Mouse (Mus musculus) cerebellum, postnatal 36 days (tissue): ENCODE results near the gene Atg4b.
A peak's percentile ranks its signal among the peaks of the same experiment; 100 is the strongest.
"Not testable (repeated sequence)": the region's sequence is repeated elsewhere in the genome, so short reads cannot be mapped to it uniquely, and the experiment has no call there.

Experiments
- DNase-seq, 2 experiments: peaks; one replicate each; pipeline ENCODE4 v3.0.0; 2021 to 2022; ENCODE audit warnings: mixed read lengths in 2 of 2

Atg4b gene

DNA sequence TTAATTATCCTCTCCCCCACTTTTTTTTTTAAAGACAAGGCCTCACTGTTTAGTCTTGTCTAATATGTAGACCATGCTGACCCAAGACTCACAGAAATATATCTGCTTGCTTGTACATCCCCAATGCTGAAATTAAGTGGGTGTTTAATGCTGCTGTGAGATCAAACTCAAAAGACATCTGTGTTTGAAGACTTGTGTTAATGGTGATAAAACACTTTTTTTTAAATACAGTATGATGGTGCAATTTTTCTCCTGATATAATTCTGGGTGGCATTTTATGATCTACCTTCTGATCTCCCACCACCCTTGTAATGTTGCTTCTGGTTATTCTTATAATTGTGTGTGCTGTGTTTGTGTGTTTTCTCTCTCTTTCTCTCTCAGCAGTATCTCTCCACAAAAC lies 4.9 kb downstream of the Atg4b start:
- no peak for DNase-seq

DNA sequence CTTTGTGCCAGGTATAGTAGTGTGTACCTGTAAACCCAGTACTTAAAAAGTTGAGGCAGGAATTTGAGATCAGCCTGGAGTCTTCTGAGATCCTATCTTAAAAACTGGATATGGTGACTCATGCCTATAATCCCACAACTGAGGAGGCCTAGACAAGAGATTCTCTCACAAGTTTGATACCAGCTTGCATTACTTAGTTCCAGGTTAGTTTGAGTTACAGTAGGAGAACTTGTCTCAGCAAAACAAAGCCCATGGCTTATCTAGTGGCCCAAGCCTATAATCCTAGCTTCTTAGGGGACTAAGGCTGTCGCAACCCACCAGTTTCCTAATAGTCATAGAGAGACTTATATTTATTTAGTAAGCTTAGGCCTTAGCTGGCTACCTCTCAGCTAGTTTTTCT lies 8.8 kb downstream of the Atg4b start:
- no peak for DNase-seq

DNA sequence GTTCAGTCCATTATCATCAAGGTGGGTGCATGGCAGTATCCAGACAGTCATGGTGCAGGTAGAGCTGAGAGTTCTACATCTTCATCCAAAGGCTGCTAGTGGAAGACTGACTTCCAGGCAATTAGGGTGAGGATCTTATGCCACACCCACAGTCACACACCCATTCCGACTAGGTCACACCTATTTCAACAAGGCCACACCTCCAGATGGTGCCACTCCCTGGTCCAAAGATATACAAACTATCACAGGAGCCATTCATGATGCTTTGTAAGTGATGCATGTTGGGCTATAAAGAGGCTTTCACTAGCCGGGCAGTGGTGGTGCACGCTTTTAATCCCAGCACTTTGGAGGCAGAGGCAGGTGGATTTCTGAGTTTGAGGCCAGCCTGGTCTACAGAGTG lies 12.2 kb downstream of the Atg4b start:
- DNase-seq = not testable (repeated sequence)

DNA sequence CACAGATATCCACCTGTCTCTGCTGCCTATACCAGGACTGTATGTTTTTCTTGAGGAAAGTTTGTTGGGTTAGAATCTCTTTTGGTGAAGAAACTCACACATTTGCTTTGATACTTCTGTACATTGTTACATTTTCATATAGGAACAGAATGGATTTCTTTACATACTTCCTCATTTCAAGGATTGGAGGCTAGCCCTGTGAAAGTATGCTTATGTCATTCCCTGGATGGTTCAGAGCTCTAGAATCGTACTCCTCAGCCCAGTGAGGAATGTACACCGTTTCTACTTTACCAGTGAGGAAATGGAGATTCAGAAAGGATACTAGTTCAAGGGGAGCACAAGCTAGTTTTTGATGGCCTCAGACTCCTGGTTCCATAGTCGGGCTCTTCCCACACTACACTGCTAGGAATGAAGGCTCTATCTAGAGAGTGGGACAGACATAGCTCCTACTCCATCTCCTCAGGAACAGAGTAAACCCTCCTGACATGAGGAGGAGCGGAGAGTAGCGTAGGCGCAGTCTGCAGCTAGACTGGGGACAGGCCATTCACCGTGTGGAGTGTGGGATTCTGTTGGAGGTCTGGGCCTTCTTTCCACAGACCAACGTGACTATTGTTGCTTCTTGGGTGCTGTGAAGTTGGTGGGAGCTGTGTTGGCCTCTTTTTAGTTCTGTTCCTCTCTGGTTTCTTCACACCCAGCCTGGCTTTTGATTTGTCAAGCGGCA lies 13.7 kb downstream of the Atg4b start:
- no peak for DNase-seq

DNA sequence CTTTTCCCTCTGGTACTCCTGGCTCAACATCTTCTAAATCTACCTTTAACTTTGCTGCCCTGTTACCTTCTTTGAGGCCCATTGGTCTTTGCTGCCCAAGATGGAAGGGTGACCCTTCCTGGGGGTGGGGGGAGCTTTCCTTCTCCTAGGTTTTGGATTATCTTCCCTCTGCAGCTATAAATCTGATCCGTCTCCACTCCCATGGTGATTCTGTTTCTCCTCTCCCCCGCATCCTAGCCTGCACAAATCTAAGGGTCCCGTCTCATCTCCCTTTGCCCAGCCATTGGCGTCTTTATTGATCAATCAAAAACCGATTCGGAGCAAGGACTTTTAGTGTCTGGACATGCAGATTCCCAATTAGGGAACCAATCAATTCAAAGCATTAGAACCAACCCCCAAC lies 16.3 kb downstream of the Atg4b start:
- no peak for DNase-seq

DNA sequence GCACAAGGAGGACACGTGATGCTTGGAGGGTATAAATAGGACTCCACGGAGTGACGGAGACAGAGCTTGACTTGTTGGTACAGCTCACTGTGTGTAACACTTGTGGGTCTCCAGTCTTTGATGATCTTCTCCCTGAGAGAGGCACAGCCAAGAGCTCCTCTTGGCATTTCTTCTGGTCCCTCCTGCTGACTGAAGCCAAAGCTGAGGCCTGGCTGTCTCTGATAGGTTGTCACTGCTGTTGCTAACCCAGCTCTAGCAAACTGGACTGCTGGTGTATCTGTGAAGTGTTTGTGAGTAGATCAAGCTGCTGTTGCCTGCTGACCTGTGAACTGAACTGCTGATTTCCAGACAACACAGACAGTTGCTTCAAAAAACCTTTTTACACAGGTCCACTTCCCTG lies 18.6 kb downstream of the Atg4b start:
- DNase-seq = no peak

DNA sequence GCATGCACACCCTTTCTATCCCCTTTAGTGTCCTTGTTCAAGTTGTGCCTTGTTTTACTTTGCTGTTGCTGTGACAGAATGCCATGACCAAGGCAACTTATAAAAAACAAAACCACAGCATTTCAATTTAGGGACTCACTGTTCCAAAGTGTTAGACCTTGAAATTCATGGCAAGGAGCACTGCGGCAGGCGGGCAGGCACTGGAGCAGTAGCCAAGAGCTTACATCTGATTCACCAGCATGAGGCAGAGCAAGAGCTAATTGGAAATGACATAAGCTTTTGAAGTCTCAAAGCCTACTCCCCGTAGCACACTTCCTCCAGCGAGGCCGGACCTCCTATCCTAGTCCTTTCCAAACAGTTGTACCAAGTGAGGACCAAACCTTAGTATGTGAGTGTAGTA lies 25.4 kb downstream of the Atg4b start:
- DNase-seq = no peak

DNA sequence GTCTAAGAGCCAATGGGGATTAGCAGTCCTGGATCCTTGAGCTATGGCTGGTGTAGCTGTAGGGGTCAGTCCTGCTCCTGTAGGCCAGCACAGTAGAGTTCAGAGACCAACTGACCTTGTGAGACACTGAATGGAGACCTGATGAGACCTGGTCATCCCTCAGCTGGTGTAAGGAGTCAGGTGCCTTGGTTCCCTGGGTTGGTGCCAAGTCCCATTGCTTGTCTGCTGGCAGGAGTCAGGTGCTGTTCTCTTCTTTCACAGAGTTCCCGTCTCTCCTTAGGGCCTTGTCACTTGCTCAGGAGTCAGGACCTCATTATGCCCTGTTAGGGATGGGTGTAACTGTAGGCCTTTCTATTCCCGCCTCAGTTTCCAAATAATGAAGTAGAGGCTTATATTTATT lies 35.6 kb downstream of the Atg4b start:
- peak in 1 of 2 experiments; percentile 16 for DNase-seq

DNA sequence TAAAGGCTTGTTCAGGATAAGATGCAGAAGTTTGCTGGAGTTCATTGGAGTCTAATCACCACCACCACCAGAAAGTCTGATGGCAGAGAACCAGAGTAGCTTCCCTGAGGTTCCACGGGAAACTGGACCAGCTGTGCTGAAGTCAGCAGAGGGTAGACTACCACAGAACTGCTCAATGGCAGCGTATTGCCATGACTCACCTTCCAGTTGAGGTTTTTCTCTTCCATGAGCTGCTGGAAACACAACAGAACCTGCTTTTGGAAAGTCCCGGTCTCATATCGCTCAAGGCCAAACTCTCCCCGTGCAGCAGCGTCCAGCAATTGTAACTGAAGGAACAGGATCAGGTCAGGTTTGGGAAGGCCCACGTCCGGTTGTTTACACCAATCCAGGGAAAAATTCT lies 43.2 kb downstream of the Atg4b start:
- DNase-seq = no peak

DNA sequence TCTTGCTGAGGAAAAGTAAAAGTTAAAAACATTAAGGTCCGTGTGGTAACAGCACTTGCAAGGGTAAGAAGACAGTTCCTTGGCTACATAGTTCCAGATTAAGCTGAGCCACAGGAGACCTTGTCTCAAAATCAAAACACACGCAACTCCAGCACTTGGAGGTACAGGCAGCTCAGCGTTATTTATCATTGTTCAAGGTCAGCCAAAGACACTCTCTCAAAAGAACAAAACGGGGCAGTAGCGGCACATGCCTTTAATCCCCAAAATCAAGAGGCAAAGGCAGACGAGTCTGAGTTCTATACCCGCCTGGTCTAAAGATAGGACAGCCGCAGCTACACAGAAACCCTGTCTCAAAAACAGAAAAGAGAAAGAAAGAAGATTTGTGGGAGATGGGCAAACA lies 44.6 kb downstream of the Atg4b start:
- DNase-seq = no peak

DNA sequence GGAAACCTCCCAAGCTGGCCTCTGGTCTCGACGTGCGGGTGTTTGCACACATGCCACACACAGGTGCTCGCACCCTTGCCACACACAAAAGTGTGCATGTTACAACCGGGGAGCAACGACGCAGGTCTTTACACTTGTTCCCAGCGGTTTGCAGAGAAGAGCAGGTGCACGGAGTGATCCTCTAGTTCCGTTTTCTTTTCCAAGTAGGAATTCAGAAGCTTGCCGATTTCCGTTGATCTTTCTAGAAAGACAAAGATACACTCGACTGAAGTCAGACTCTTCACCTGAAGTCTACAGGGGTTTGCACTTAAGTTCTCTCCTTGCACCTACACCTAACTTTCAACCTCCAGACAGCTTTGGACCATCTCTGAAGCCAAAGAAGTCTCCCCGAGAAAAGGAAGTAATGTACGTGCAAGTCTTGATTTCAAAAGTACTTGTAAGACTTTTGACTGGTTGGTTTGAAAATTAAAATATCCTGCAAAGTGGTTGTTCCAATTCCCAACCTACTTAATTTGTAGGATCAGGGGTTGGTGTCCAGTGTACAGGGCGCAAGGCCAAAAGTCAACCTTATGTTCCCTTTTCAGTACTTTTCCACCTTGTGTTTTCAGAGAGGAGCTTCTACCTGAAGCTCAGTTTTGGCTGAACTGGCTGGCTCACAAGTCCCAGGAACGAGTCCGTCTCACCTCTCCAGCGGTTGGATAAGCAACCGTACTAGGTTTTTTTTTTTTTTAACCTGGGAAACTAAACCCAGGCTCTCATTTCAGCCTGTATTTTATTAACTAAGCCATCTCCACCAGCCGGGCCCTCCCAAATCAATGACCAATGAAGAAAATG lies 49.6 kb downstream of the Atg4b start:
- no peak for DNase-seq

DNA sequence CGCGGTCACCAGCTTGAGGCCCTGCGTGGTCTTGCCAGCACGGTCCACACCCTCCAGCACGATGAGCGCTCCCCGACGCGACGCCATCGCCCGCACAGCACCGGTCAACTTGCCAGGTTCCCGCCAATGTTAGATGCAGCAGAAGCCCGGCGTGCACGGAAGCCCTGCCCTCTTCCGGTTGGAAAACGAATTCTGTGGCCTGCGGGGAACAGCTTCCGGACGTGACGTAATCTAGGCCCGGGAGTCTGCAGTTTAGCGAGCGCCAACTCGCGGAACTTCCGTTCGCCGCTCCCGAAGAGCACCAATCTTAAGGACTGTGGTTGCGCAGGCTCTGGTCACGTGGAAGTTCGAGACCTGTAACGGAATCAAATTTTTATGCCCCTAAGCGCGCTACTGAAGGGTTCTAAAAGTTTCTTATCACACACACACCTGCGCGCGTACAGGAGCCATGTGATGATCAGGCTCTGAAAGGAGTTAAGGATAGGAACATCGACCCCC lies 50.5 kb downstream of the Atg4b start, which contains the start of gene Dtymk:
TSS of gene Dtymk (minus strand) at position 194 of the 498 bp plus-strand sequence.
- DNase-seq = peak; percentile 90 to 91

DNA sequence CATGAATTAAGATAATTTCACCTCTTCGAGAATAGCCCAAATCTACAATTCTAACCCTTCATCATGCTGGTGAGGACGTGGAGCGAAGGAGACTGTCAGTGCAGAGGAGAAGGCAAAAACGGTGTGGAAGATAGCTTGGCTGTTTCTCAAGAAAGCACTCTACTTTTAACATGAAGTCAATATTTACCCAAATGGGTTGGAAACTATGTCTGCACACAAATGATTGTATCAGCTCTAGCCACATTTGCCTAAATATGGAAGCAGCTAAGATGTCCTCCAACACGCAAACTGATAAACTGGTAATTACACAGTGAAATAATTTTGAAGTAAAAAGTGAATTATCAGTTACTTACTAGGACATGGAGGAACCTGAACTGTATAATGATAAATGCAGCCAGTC lies 51.5 kb downstream of the Atg4b start:
- DNase-seq = no peak

DNA sequence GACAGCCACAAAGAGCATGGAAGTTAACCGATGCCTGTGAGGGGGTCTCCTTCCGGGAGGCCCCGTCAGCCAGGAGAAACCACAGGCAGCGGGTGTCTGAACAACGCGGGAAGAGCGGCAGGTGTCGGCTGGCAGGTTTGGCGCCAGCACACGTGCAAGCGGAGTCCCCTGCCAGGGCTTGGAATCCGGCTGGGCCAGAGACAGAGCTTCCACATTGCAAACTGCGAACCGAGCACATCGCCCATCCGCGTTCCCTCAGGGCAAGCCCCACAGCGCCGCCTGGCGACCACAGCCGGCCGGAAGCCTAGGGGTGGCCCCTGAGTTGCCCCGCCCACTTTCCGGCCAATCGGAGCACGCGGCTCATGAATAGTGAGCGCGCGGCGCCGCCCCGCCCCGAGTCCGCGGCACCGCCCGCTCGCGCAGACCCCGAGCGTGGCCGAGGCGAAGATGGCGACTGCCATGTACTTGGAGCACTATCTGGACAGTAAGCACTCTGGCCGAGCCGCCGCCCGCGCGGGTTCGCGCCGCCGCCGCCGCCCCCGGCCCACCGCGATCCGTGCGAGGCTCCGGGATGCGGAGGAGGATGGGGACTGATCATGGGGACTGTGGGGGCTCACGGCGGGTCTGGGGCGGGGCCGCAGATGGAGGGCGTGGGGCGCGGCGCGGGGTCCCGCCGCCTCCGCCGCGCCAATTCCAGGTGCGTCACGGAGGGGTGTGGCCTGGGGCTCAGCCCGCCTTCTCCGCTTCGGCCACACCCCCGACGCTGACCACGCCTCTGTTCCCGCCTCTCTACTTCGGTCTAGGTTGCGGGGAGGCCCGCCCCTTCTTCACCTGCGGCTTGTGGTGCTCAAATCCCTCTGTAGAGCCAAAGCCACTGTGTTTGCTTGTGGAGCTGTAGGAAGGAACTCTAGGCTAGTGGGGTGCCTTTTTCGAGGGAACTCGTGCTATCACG lies 52.5 kb downstream of the Atg4b start, which contains the start of gene Ing5:
TSS of gene Ing5 (plus strand) at position 410 of the 952 bp plus-strand sequence.
- DNase-seq = peak; percentile 100

DNA sequence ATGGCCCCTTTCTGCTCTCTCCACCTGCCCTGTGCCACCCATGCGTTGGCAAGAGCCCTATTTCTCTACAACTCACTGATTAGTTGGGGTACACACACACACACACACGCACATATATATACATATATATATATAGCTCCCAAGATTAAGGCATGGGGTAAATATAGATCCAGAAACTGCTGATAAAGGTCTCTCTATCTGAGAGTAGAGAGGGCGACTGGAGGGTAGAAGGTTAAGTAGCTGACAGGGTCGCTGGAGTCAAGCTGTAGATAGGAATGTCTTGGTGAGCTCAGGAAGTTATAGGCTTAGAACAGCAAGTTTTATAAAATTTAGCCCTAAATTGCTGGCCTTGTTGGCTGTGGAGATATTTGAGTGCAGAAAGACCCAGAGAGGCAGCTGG lies 53.5 kb downstream of the Atg4b start:
- DNase-seq = no peak

DNA sequence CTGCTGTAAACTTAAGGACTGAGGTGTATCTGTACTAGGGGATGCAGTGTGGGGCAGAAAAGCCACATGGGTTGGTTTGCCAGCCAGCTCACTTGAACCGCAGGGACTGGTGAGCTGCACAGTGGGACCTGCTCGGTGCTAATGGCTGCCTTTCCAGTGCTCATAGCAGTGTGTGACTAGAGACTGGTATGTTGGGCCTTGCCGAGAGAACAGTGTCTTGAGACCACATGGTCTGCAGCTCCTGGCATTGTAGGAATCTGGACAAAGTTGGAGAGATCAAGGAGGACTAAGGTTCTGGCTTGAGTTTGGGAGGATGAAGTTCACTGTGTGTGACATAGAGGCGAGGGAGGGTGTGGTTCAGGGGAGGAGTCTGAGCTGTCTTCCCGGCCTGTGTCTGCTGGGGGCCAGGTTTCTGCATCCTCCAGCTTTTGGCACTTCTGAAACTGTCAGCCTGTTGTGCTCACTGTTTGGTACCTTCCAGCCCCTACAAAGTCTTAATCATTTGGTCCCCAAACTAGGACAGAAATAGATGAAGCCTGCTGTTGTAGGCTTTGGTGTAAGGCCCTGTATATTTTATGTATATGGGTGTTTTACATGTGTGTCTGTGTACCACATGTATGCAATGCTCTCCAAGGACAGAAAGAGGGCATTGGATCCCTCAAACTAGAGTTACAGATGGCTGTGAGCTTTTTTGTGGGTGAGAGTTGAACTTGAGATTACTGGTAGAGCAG lies 54.1 kb downstream of the Atg4b start:
- DNase-seq = no peak

DNA sequence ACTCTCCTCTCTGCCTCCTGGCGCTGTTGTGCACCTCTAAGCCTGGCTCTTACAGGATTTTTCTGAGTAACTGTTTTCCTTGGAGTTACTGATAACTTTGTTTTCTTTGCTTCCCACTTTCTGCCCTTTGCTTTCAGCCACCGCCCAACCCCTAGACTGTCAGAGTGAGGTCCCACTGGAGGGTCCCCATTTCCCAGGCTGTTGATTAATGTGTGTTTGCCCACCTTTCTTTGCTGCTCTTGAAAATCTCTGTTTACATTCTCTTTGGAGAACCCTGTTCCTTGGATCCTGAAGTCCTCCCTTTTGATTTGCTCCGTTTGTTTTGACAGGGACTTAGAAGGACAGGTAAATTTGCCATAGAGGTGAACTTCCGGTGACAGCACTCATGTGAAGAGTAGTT lies 57.6 kb downstream of the Atg4b start:
- no peak for DNase-seq

DNA sequence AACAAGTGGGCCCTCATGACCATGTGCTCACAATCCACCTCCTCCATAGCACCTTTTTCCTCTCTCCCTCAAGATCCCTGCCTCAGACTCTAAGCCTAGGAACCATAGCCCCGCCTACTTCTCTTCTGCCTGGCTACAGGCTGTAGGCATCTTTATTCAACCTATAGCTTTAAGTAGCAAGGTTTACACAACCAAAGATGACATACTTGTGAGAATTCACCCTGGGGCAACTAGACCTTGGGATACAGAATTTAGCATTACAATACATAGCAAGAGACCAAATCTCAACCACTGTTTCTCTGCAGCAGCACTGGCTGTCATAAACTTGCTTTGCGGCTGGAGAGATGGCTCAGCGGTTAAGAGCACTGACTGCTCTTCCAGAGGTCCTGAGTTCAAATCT lies 58.7 kb downstream of the Atg4b start:
- no peak for DNase-seq

DNA sequence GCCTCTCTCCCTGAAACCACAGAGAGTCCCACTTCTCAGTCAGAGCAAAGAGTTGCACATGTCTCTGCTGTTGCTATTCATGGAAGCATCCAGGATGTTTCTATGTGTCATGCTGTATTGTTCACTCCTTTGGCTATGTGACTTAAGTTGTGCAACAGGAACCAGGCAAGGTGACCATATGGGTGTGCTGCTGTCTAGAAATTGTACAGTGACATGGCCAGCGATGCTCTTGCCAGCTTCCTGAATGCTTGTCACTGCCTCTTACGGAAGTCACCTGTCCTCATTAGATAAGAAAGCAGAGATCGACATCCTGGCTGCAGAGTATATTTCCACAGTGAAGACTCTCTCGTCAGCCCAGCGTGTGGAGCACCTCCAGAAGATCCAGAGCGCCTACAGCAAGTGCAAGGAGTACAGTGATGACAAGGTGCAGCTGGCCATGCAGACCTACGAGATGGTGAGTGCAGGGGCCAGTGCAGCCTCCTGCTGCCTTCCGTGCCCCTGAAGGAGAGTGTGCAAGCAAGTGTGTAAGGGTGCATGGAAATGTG lies 60.3 kb downstream of the Atg4b start:
- DNase-seq = peak in 1 of 2 experiments; percentile 33

DNA sequence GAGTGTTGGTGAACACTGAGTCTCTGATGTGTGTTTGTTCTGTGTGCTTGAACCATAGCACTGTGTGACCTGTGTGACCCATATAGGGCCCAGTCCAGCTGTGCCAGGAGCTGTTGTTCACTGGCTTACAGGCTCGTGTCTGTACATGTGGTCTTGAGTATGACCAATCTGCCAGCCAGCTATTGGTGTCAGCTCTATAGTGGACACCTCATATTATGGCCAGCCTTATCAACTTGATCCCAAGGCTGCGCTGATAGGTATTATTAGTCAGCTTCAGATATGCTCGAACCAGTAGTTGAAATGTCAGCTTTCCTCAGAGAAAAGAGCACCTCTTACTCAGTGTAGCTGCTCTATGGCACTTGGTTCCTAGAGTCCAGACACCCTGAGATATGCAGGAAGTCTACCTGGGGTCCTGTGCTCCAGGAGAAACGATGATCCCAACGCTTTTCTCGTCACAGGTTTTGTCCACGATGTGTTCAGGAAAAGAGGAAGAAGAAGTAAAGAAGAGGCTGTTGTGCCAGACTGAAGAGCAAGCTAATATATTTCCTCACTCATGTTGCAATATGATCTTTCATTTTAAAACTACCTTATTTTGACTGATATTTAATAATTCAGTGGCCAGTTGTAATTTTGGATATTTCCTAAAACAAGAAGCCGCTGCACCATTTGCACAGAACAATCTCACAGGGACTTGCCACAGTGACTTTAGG lies 66.7 kb downstream of the Atg4b start:
- no peak for DNase-seq

DNA sequence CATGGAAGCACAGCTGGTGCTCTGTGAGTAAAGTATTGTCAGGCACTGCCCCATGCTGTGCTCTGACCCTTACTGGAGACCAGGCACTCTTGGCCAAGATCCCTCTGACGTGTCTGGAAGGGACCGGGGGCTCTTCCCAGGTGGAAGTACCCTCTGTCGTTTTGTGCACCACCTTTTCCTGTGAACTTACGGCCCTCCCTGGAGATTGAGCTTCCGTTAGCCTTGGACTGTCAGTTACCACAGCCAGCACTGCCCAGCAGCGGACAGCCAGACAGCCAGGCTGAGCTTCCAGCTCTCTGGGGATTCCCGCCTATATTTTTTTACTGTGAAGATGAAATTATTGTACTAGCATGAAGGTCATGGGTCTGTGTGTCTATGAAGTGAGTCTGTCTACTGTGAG lies 67.4 kb downstream of the Atg4b start:
- DNase-seq = no peak
